ENCODE assay signal across 8 mouse cellular contexts in the genomic region with DNA sequence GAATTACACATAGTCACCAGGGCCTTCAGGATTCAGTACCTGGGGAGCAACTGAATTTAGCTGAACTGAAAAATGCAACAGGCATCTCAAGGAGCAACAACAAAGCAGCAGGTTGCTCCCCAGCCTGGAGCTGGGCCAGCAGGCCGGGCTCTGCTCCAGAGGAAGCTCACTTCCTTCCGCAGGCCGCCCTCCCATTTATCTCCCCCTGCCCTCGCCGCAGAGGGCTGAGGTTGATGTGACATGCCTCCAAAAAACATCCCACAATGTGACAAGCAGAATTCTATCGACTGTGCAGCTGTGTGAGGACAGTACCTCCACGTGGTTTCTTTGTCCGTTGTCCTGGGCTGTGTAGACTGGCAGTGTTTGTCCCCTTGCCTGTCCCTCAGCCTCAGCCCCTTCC. TPM values are rescaled to one million over a fixed set of nuclear protein-coding genes. Genes with fewer than 3 reads are reported as not detected.
DNase-seq lines count a peak whose midpoint lies in the region; ATAC-seq and TF ChIP-seq lines count a peak whose summit lies in the region.

No protein-coding gene starts in this region.

- no peaks in the 10 kb centered on the region for H3K36me3 ChIP-seq in neural tube, embryonic 13.5 days
- no peaks in the 10 kb centered on the region for H3K36me3 ChIP-seq in heart, adult 2 months (ENCODE audit: control insufficient read depth, insufficient read depth, low read length)
- H3K36me3 ChIP-seq in intestine, postnatal 0 days (ENCODE audit: control insufficient read depth, insufficient read depth) = 0 out of 2 replicates have a peak, but pooled peaks cover 12% of the 10 kb centered on the region
- no peaks in the 10 kb centered on the region for H3K36me3 ChIP-seq in liver, embryonic 15.5 days (replicated peaks)

- 0 out of 2 replicates have a peak, but pooled peaks have one; percentile 27 for TF ChIP-seq EP300 in heart, adult 2 months (IDR thresholded peaks at IDR 0.05; ENCODE audit: insufficient read depth, low read depth, low read length)

- H3K4me2 ChIP-seq in neural tube, embryonic 13.5 days = no peak overlapping the region
- H3K4me2 ChIP-seq in intestine, postnatal 0 days (replicated peaks; ENCODE audit: low read depth) = no peak overlapping the region
- H3K4me2 ChIP-seq in liver, embryonic 15.5 days = peak overlapping the region; percentile 3; the same call in 1 of the 2 replicates

- peak overlapping the region; percentile 49; the same call in 1 of the 2 replicates for H3K27ac ChIP-seq in neural tube, embryonic 13.5 days (replicated peaks)
- H3K27ac ChIP-seq in heart, adult 2 months = peak overlapping the region; percentile 55
- peak overlapping the region; percentile 7; the same call in 1 of the 2 replicates for H3K27ac ChIP-seq in intestine, postnatal 0 days (ENCODE audit: low read depth, low read length)
- H3K27ac ChIP-seq in liver, embryonic 15.5 days (replicated peaks) = 0 out of 2 replicates have a peak overlapping the region, but pooled peaks have one; percentile 45

- TF ChIP-seq POLR2A in heart, adult 2 months (IDR thresholded peaks at IDR 0.05; ENCODE audit: insufficient read depth, low read depth, low read length) = no peak

- 39% methylated on average over 8 of the region's 8 CpGs for WGBS in neural tube, embryonic 13.5 days
- WGBS in heart, adult 2 months = 4% methylated on average over 8 of the region's 8 CpGs
- WGBS in intestine, postnatal 0 days = 46% methylated on average over 8 of the region's 8 CpGs
- 9% methylated on average over 8 of the region's 8 CpGs for WGBS in liver, embryonic 15.5 days (ENCODE audit: insufficient replicate concordance)

- no peak overlapping the region for H3K9ac ChIP-seq in neural tube, embryonic 13.5 days
- H3K9ac ChIP-seq in heart, adult 2 months (ENCODE audit: low read depth, low read length) = no peak overlapping the region; the same call in 1 of the 2 replicates
- H3K9ac ChIP-seq in intestine, postnatal 0 days (ENCODE audit: low read depth, low read length) = no peak overlapping the region
- no peak overlapping the region for H3K9ac ChIP-seq in liver, embryonic 15.5 days

- H3K79me2 ChIP-seq in heart, adult 2 months (replicated peaks; ENCODE audit: control insufficient read depth, insufficient read depth, low read length) = no peaks in the 10 kb centered on the region; the same call in 1 of the 2 replicates

- TF ChIP-seq CTCF in heart, adult 2 months (IDR thresholded peaks at IDR 0.05) = peak; percentile 23; the same call in 1 of the 2 replicates
- 0 out of 2 replicates have a peak, but pooled peaks have one; percentile 17 for TF ChIP-seq CTCF in intestine, postnatal 0 days (IDR thresholded peaks at IDR 0.05; ENCODE audit: low read depth)

- H3K4me1 ChIP-seq in neural tube, embryonic 13.5 days (replicated peaks) = peaks cover 16% of the 10 kb centered on the region
- peaks cover 17% of the 10 kb centered on the region for H3K4me1 ChIP-seq in heart, adult 2 months (ENCODE audit: control insufficient read depth, insufficient read depth, low read length)
- no peaks in the 10 kb centered on the region for H3K4me1 ChIP-seq in intestine, postnatal 0 days (replicated peaks; ENCODE audit: control insufficient read depth, insufficient read depth, low read length)
- peaks cover 31% of the 10 kb centered on the region for H3K4me1 ChIP-seq in liver, embryonic 15.5 days (replicated peaks)

- no peaks in the 10 kb centered on the region for H3K9me3 ChIP-seq in neural tube, embryonic 13.5 days
- H3K9me3 ChIP-seq in intestine, postnatal 0 days (ENCODE audit: control insufficient read depth) = no peaks in the 10 kb centered on the region
- no peaks in the 10 kb centered on the region for H3K9me3 ChIP-seq in liver, embryonic 15.5 days (replicated peaks)

- H3K27me3 ChIP-seq in neural tube, embryonic 13.5 days = no peaks in the 10 kb centered on the region
- H3K27me3 ChIP-seq in heart, adult 2 months (ENCODE audit: control insufficient read depth, insufficient read depth, low read length) = no peaks in the 10 kb centered on the region
- H3K27me3 ChIP-seq in intestine, postnatal 0 days (replicated peaks; ENCODE audit: control insufficient read depth, insufficient read depth, low read length) = no peaks in the 10 kb centered on the region
- H3K27me3 ChIP-seq in liver, embryonic 15.5 days = no peaks in the 10 kb centered on the region

- peak; percentile 84 for ATAC-seq in neural tube, embryonic 13.5 days (ENCODE audit: low read depth)
- ATAC-seq in intestine, postnatal 0 days = no peak
- ATAC-seq in liver, embryonic 15.5 days (ENCODE audit: insufficient read depth) = peak; percentile 62

- intact Hi-C loops in heart, adult 2 months (cut with DNase I) = loop anchor here (1.0 kb wide), 1 partner anchor 11 kb away; no protein-coding TSS in a partner anchor

- H3K4me3 ChIP-seq in neural tube, embryonic 13.5 days = no peak overlapping the region
- H3K4me3 ChIP-seq in heart, adult 2 months = no peak overlapping the region
- no peak overlapping the region for H3K4me3 ChIP-seq in intestine, postnatal 0 days (ENCODE audit: low read depth, low read length)
- H3K4me3 ChIP-seq in liver, embryonic 15.5 days (replicated peaks) = no peak overlapping the region

- DNase-seq in neural tube, embryonic 10.5 days (ENCODE audit: extremely low spot score, low spot score) = no peak
- peak; percentile 52 to 63 for DNase-seq in cerebellum, adult 18-20 months
- DNase-seq in heart, adult 2 months = peak; percentile 82 to 84
- DNase-seq in ovary, postnatal 14 days (ENCODE audit: low spot score) = peak; percentile 54
- no peak for DNase-seq in embryo, embryonic 9.5 days (ENCODE audit: extremely low spot score)

RNA-seq across cellular contexts. Expression of gene Snx9, which starts 44.3 kb away (rescaled TPM):
- 9.5 and 10.8 TPM in 2 replicates for polyA plus RNA-seq in neural tube, embryonic 13.5 days (2015; fragmentation: Nextera tagmentation; extraction: Ambion mirVana)
- 10 to 100 TPM; 30.2 to 31.9 TPM for total RNA-seq in heart, adult 2 months (2021)
- 16.7 and 27.0 TPM in 2 replicates for polyA plus RNA-seq in heart, adult 2 months (2012; rRNA removed)
- 91.4 and 95.4 TPM in 2 replicates for polyA plus RNA-seq in intestine, postnatal 0 days (2015; fragmentation: Nextera tagmentation; extraction: Ambion mirVana)
- 11.9 and 13.4 TPM in 2 replicates for polyA plus RNA-seq in liver, embryonic 15.5 days (2015; fragmentation: Nextera tagmentation; extraction: Ambion mirVana)

RNA-seq across cellular contexts. Expression of gene Synj2, which starts 55.6 kb away (rescaled TPM):
- polyA plus RNA-seq in neural tube, embryonic 13.5 days (2015; fragmentation: Nextera tagmentation; extraction: Ambion mirVana) = 1.4 and 1.7 TPM in 2 replicates
- total RNA-seq in heart, adult 2 months (2021) = 10 to 100 TPM; 43.7 to 58.1 TPM
- 21.2 and 25.8 TPM in 2 replicates for polyA plus RNA-seq in heart, adult 2 months (2012; rRNA removed)
- polyA plus RNA-seq in intestine, postnatal 0 days (2015; fragmentation: Nextera tagmentation; extraction: Ambion mirVana) = 2.1 and 2.6 TPM in 2 replicates
- polyA plus RNA-seq in liver, embryonic 15.5 days (2015; fragmentation: Nextera tagmentation; extraction: Ambion mirVana) = 2.4 and 2.6 TPM in 2 replicates

Comparison
In these comparisons a context has a peak if more than half of its experiments do, and no peak if none do; other contexts are left out.
1. DNase-seq: peak in cerebellum, adult 18-20 months (2 of 2), heart, adult 2 months (2 of 2) and ovary, postnatal 14 days (single experiment); none in neural tube, embryonic 10.5 days (single experiment) and embryo, embryonic 9.5 days (single experiment).
2. Peak in every context shown above with its lines, with median percentiles within 50 percentile points of each other: H3K27ac ChIP-seq.